Mouse (Mus musculus): Measurements from ENCODE around the gene Prickle3. TPM values are rescaled to one million over a fixed set of nuclear protein-coding genes. Genes with fewer than 3 reads are reported as not detected.
"Not testable (repeated sequence)": the region's sequence is repeated elsewhere in the genome, so short reads cannot be mapped to it uniquely, and the experiment has no call there.

Prickle3 gene
- polyA plus RNA-seq, 1 experiment from 2014 or later, result 1.5 TPM

DNA sequence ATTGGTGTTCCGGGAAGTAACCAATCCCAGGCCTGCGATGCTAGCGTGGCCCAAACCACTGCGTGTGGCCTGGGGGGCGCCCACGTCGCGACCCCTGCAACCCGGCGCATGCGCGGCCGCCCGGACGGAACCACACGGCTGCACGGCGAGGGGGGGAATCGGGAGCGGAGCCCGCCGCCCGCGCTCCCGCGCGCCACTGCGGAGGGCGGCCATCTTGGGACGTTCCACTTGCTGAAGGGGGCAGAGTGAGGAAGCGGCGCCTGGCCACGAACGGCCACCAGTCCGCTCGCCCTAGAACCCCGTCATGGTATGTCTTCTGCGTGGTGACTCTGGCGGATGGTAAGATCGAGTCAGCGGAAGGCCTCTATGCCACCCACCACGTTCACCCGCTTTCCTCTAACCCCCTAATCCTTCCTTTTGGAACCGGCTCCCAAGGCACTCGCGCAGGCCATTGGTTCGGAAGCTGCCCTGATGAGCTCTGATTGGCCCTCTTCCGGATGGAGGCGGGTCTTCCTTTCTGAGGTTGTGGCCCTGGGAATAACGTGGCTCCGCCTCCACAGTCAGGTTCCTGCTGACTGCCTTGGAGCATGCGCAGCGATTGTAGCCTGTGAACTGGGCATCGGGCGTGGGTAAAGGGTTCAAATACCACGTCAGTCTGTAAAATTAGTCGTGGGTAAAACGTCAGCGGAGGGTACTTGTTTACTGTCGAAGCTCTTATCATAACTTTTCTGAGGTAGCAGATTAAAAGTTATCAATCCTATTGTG lies 57.3 kb downstream of the Prickle3 start, which contains the start of gene Wdr45:
Gene Wdr45, plus strand, starts transcription at position 199 of the 765 bp plus-strand sequence.
- not testable (repeated sequence) for H3K36me3 ChIP-seq (ENCODE audit: control insufficient read depth, insufficient read depth); H3K9me3 ChIP-seq (ENCODE audit: control insufficient read depth, low read length); H3K27me3 ChIP-seq (replicated peaks; ENCODE audit: control insufficient read depth, insufficient read depth, low read length); H3K4me1 ChIP-seq (replicated peaks; ENCODE audit: control insufficient read depth, insufficient read depth, low read length); H3K27ac ChIP-seq (ENCODE audit: low read length)
- H3K9ac ChIP-seq (replicated peaks; ENCODE audit: low read depth, low read length), result 0 out of 2 replicates have a peak within 1 kb of the TSS, but pooled peaks have one; percentile 25
- peak within 1 kb of the TSS; percentile 53 for H3K4me2 ChIP-seq (ENCODE audit: low read length)
- WGBS, result 24% methylated on average over 24 of the region's 60 CpGs
- H3K4me3 ChIP-seq (replicated peaks; ENCODE audit: low read length), result peak within 1 kb of the TSS; percentile 39
- peak; percentile 97 for ATAC-seq

DNA sequence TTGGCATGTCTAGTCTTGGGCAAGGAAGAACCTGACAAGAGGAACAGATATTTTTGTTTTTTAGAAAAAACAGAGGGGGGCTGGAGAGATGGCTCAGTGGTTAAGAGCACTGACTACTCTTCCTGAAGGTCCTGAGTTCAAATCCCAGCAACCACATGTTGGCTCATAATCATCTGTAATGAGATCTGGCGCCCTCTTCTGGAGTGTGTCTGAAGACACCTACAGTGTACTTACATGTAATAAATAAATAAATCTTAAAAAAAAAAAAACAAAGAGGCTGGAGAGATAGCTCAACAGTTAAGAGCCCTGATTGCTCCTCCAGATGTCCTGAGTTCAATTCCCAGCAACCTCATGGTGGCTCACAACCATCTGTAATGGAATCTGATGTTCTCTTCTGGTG lies 59.0 kb downstream of the Prickle3 start:
- H3K4me3 ChIP-seq (replicated peaks; ENCODE audit: low read length); H3K4me1 ChIP-seq (replicated peaks; ENCODE audit: control insufficient read depth, insufficient read depth, low read length): not testable (repeated sequence)
- 35% methylated on average over 1 of the region's 1 CpGs for WGBS

More for the DNA sequence above, 59.0 kb downstream of the Prickle3 start:
- H3K27me3 ChIP-seq (replicated peaks; ENCODE audit: control insufficient read depth, insufficient read depth, low read length); H3K27ac ChIP-seq (ENCODE audit: low read length); H3K36me3 ChIP-seq (ENCODE audit: control insufficient read depth, insufficient read depth); H3K4me2 ChIP-seq (ENCODE audit: low read length); H3K9me3 ChIP-seq (ENCODE audit: control insufficient read depth, low read length); H3K9ac ChIP-seq (replicated peaks; ENCODE audit: low read depth, low read length); ATAC-seq: not testable (repeated sequence)

Other genes starting within 250 kb of the Prickle3 start
- gene Foxp3, start 83.6 kb upstream of the Prickle3 start, polyA plus RNA-seq (2015; fragmentation: Nextera tagmentation; extraction: Ambion mirVana), result 0.11 and 0.16 TPM in 2 replicates
- 4.1 and 4.6 TPM in 2 replicates for gene Ppp1r3f, start 83.0 kb upstream of the Prickle3 start, polyA plus RNA-seq (2015; fragmentation: Nextera tagmentation; extraction: Ambion mirVana)
- gene Ccdc22, start 51.7 kb upstream of the Prickle3 start, polyA plus RNA-seq (2015; fragmentation: Nextera tagmentation; extraction: Ambion mirVana), result 40.5 and 43.9 TPM in 2 replicates
- gene Cacna1f, start 50.2 kb upstream of the Prickle3 start, polyA plus RNA-seq (2015; fragmentation: Nextera tagmentation; extraction: Ambion mirVana), result 0.06 and 0.16 TPM in 2 replicates
- 120 and 161 TPM in 2 replicates for gene Syp, start 18.8 kb upstream of the Prickle3 start, polyA plus RNA-seq (2015; fragmentation: Nextera tagmentation; extraction: Ambion mirVana)
- gene Plp2, start 14.1 kb downstream of the Prickle3 start, polyA plus RNA-seq (2015; fragmentation: Nextera tagmentation; extraction: Ambion mirVana), result 35.1 and 41.7 TPM in 2 replicates
- 0.19 and 0.61 TPM in 2 replicates for gene Magix, start 24.0 kb downstream of the Prickle3 start, polyA plus RNA-seq (2015; fragmentation: Nextera tagmentation; extraction: Ambion mirVana)
- 53.2 and 53.5 TPM in 2 replicates for gene Gpkow, start 39.9 kb downstream of the Prickle3 start, polyA plus RNA-seq (2015; fragmentation: Nextera tagmentation; extraction: Ambion mirVana)
- gene Wdr45, start 57.1 kb downstream of the Prickle3 start, polyA plus RNA-seq (2015; fragmentation: Nextera tagmentation; extraction: Ambion mirVana), result 36.7 and 40.5 TPM in 2 replicates
- 0.71 TPM in 1 of 2 replicates, not detected in the other for gene Gm45208, start 65.0 kb downstream of the Prickle3 start, polyA plus RNA-seq (2015; fragmentation: Nextera tagmentation; extraction: Ambion mirVana)
- gene Praf2, start 71.2 kb downstream of the Prickle3 start, polyA plus RNA-seq (2015; fragmentation: Nextera tagmentation; extraction: Ambion mirVana), result 112 and 119 TPM in 2 replicates
- 50.0 and 64.2 TPM in 2 replicates for gene Ccdc120, start 93.6 kb downstream of the Prickle3 start, polyA plus RNA-seq (2015; fragmentation: Nextera tagmentation; extraction: Ambion mirVana)
- 20.4 and 21.9 TPM in 2 replicates for gene Tfe3, start 105.3 kb downstream of the Prickle3 start, polyA plus RNA-seq (2015; fragmentation: Nextera tagmentation; extraction: Ambion mirVana)
- 72.6 and 81.9 TPM in 2 replicates for gene Gripap1, start 132.5 kb downstream of the Prickle3 start, polyA plus RNA-seq (2015; fragmentation: Nextera tagmentation; extraction: Ambion mirVana)
- 2.8 and 4.0 TPM in 2 replicates for gene Kcnd1, start 165.0 kb downstream of the Prickle3 start, polyA plus RNA-seq (2015; fragmentation: Nextera tagmentation; extraction: Ambion mirVana)
- 49.9 and 54.1 TPM in 2 replicates for gene Otud5, start 184.1 kb downstream of the Prickle3 start, polyA plus RNA-seq (2015; fragmentation: Nextera tagmentation; extraction: Ambion mirVana)
- gene Pim2, start 221.0 kb downstream of the Prickle3 start, polyA plus RNA-seq (2015; fragmentation: Nextera tagmentation; extraction: Ambion mirVana), result 16.9 and 22.4 TPM in 2 replicates
- 39.4 and 46.0 TPM in 2 replicates for gene Slc35a2, start 226.8 kb downstream of the Prickle3 start, polyA plus RNA-seq (2015; fragmentation: Nextera tagmentation; extraction: Ambion mirVana)
- 218 and 223 TPM in 2 replicates for gene Pqbp1, start 242.0 kb downstream of the Prickle3 start, polyA plus RNA-seq (2015; fragmentation: Nextera tagmentation; extraction: Ambion mirVana)
- 134 and 155 TPM in 2 replicates for gene Timm17b, start 242.1 kb downstream of the Prickle3 start, polyA plus RNA-seq (2015; fragmentation: Nextera tagmentation; extraction: Ambion mirVana)

Measured in forebrain, embryonic 16.5 days (tissue).